Mouse (Mus musculus): ENCODE data around the gene Lnpep. TPM values are rescaled to one million over a fixed set of nuclear protein-coding genes. Genes with fewer than 3 reads are reported as not detected.

Lnpep gene
- 12.7 and 12.9 TPM in 2 replicates for polyA plus RNA-seq (2015; fragmentation: Nextera tagmentation; extraction: Ambion mirVana)

DNA sequence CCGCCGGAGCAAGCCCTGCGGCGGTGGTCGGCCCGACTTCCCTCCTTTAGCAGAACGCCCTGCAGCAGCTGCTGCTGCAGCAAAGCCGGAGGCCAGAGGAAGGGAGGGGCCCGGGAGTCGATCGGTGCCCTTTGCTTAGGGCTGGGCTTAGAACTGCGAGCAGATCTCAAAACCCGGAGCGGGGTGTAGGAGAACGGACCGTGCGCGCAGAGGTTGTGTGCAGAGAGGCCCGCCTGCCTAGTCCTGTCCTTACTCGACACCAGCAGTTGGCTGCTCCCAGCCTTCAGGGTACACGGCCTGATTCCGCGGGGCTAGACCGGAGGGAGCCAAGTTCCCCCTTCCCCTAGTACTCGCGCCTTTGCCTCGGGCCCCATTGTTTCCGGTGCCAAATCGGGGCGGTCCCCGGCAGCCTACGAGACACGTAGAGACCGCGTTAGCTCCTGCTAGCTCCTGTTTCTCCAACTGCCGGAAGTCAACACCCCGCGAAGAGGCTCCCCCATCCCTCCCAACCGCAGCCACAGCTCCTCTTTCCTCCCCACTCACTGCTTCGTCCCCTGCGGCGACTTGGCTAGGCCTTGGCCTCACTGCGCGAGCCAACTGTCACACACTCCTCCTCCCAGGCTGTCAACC, at the start of gene Lnpep:
TSS of gene Lnpep (minus strand) at position 94 of the 630 bp plus-strand sequence.
- under 1% methylated on average over 44 of the region's 44 CpGs for WGBS
- no peaks in the 10 kb centered on the region for H3K36me3 ChIP-seq (ENCODE audit: control insufficient read depth, insufficient read depth)
- H3K27me3 ChIP-seq (ENCODE audit: control insufficient read depth, insufficient read depth, low read length) = no peaks in the 10 kb centered on the region
- no peaks in the 10 kb centered on the region for H3K9me3 ChIP-seq (replicated peaks; ENCODE audit: control insufficient read depth, low read length)
- peak within 1 kb of the TSS; percentile 100 for H3K27ac ChIP-seq (ENCODE audit: low read length)
- peak within 1 kb of the TSS; percentile 97 for H3K4me3 ChIP-seq (ENCODE audit: low read length)
- peak within 1 kb of the TSS; percentile 100 for H3K9ac ChIP-seq (ENCODE audit: low read length)
- H3K4me2 ChIP-seq (ENCODE audit: low read depth, low read length) = peak within 1 kb of the TSS; percentile 82
- H3K4me1 ChIP-seq (ENCODE audit: control insufficient read depth, insufficient read depth, low read length) = peaks cover 21% of the 10 kb centered on the region
- peak; percentile 85 for ATAC-seq (replicated peaks; ENCODE audit: extremely low read depth, insufficient read depth, low FRiP score)

DNA sequence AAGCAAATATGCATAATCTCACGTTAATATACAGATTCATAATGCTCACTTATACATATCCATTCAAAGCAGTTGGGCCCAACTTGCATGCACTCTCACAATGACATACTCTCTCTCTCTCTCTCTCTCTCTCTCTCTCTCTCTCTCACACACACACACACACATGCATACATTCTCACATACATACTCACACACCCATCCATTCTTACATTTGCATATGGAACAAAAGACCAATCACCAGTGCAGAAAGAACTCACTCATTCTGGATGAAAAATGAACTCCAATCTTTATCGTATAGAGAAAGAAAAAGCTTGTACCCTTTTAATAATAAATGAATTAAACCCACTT, 31.0 kb upstream of the Lnpep start:
- ATAC-seq (replicated peaks; ENCODE audit: extremely low read depth, insufficient read depth, low FRiP score) = no peak
- Histone ChIP-seq H3K9ac (ENCODE audit: low read length) (no peak overlapping the region), H3K4me3 (ENCODE audit: low read length) (no peak overlapping the region), H3K9me3 (replicated peaks; ENCODE audit: control insufficient read depth, low read length) (no peaks in the 10 kb centered on the region), H3K4me1 (ENCODE audit: control insufficient read depth, insufficient read depth, low read length) (peaks cover 3% of the 10 kb centered on the region; the same call in 1 of the 2 replicates), H3K36me3 (ENCODE audit: control insufficient read depth, insufficient read depth) (no peaks in the 10 kb centered on the region), H3K27me3 (ENCODE audit: control insufficient read depth, insufficient read depth, low read length) (no peaks in the 10 kb centered on the region), H3K4me2 (ENCODE audit: low read depth, low read length) (no peak overlapping the region), H3K27ac (ENCODE audit: low read length) (no peak overlapping the region)
- 39% methylated on average over 2 of the region's 2 CpGs for WGBS

DNA sequence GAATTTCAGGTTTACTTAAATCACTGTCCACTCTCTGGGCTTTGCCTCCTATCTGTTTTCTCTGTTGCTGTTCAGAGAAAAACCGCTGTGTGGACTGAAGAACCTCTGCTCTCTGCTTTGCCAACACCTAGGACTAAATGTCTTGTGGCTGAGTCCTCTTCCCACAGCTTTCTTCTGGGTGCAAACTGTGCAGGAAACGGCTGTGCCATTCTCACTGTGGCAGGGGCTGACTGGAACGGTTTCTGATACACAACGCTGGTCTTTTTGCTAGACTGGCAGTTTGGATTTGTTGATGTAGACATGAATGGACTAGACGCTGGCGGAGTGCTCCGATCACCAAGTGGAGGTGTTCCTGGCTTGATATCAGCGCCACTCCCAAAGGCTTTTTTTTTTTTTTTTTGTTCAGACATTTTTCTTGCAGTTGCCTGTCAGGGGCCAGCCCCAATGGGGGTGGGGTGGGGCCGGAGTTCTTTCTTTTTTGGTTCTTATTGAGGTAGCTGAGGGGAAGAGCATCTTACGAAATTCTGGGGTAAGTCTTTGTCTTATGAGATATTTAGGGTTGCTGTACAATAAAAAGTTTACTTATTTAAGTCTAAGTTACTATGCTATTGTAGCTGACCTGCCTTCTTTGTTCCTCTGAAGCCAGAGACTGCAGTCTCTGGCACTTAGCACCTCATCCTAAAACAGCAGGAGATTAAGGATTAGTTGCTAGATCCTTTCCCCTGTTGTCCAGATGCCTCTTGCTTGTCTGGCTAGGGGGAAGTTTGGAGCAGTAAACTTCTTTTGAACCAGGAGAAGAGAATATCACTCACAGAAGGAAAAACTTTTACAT, 30.4 kb upstream of the Lnpep start:
- H3K27me3 ChIP-seq (ENCODE audit: control insufficient read depth, insufficient read depth, low read length) = no peaks in the 10 kb centered on the region
- H3K9ac ChIP-seq (ENCODE audit: low read length) = peak overlapping the region; percentile 26; the same call in 1 of the 2 replicates
- no peak for ATAC-seq (replicated peaks; ENCODE audit: extremely low read depth, insufficient read depth, low FRiP score)
- peak overlapping the region; percentile 30 for H3K4me3 ChIP-seq (ENCODE audit: low read length)
- 11% methylated on average over 10 of the region's 10 CpGs for WGBS
- H3K4me2 ChIP-seq (ENCODE audit: low read depth, low read length) = peak overlapping the region; percentile 52
- H3K4me1 ChIP-seq (ENCODE audit: control insufficient read depth, insufficient read depth, low read length) = peaks cover 3% of the 10 kb centered on the region; the same call in 1 of the 2 replicates
- H3K36me3 ChIP-seq (ENCODE audit: control insufficient read depth, insufficient read depth) = no peaks in the 10 kb centered on the region
- no peaks in the 10 kb centered on the region for H3K9me3 ChIP-seq (replicated peaks; ENCODE audit: control insufficient read depth, low read length)
- no peak overlapping the region for H3K27ac ChIP-seq (ENCODE audit: low read length)

GRCm38 (mm10) chr17:17652570-17652969, 27.7 kb upstream of the Lnpep start:
- Histone ChIP-seq H3K27ac (ENCODE audit: low read length) (no peak overlapping the region), H3K4me2 (ENCODE audit: low read depth, low read length) (no peak overlapping the region), H3K27me3 (ENCODE audit: control insufficient read depth, insufficient read depth, low read length) (no peaks in the 10 kb centered on the region), H3K4me1 (ENCODE audit: control insufficient read depth, insufficient read depth, low read length) (peaks cover 3% of the 10 kb centered on the region; the same call in 1 of the 2 replicates), H3K9ac (ENCODE audit: low read length) (no peak overlapping the region), H3K4me3 (ENCODE audit: low read length) (no peak overlapping the region), H3K36me3 (ENCODE audit: control insufficient read depth, insufficient read depth) (no peaks in the 10 kb centered on the region), H3K9me3 (replicated peaks; ENCODE audit: control insufficient read depth, low read length) (no peaks in the 10 kb centered on the region)
- no peak for ATAC-seq (replicated peaks; ENCODE audit: extremely low read depth, insufficient read depth, low FRiP score)
- 57% methylated on average over 4 of the region's 4 CpGs for WGBS

DNA sequence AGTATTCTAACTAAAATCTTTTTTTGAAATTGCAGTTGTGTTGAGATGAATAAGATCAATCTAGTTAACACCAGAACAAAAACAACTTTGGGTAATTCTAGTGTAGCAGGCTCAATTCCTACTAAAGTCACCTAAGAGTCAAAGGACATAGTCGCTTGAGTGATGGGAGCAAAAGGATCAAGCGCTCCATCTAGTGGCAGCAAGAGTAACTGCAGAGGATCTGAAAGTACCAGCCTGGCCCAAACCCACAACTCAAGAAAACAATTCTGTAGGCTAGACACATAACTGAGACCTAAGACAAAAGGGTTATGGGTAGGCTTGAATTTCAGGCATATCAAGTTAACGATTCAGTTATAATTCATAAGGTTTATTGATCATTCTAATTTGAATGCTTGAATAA, 20.9 kb upstream of the Lnpep start:
- 2% methylated on average over 3 of the region's 3 CpGs for WGBS
- H3K4me3 ChIP-seq (ENCODE audit: low read length) = no peak overlapping the region

DNA sequence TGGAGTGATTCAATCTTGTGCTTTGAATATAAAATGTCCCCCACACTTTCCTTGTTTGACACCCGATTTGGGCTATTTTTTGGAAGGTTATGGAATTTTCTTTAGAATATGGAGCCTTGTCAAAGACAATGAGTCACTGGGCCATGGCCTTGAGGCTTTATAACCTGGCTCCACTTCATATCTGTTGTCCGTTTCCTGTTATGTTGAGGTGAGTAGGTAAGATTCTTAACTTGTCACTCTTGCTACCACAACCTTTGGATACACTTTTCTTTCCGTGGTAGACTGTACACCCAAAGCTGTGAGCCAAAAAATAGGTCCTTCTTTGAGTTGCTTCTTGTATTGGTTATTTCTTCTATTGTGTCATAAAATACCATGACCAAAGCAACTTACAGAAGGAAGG, 12.5 kb upstream of the Lnpep start:
- 67% methylated on average over 3 of the region's 3 CpGs for WGBS
- no peaks in the 10 kb centered on the region for H3K36me3 ChIP-seq (ENCODE audit: control insufficient read depth, insufficient read depth)
- H3K4me1 ChIP-seq (ENCODE audit: control insufficient read depth, insufficient read depth, low read length) = no peaks in the 10 kb centered on the region
- H3K4me2 ChIP-seq (ENCODE audit: low read depth, low read length) = no peak overlapping the region
- no peak overlapping the region for H3K4me3 ChIP-seq (ENCODE audit: low read length)
- no peak overlapping the region for H3K9ac ChIP-seq (ENCODE audit: low read length)
- H3K9me3 ChIP-seq (replicated peaks; ENCODE audit: control insufficient read depth, low read length) = no peaks in the 10 kb centered on the region
- no peak for ATAC-seq (replicated peaks; ENCODE audit: extremely low read depth, insufficient read depth, low FRiP score)
- no peaks in the 10 kb centered on the region for H3K27me3 ChIP-seq (ENCODE audit: control insufficient read depth, insufficient read depth, low read length)
- H3K27ac ChIP-seq (ENCODE audit: low read length) = no peak overlapping the region

More for the DNA sequence above, 20.9 kb upstream of the Lnpep start:
- Histone ChIP-seq H3K4me1 (ENCODE audit: control insufficient read depth, insufficient read depth, low read length) (no peaks in the 10 kb centered on the region), H3K9ac (ENCODE audit: low read length) (no peak overlapping the region), H3K36me3 (ENCODE audit: control insufficient read depth, insufficient read depth) (no peaks in the 10 kb centered on the region), H3K9me3 (replicated peaks; ENCODE audit: control insufficient read depth, low read length) (no peaks in the 10 kb centered on the region), H3K4me2 (ENCODE audit: low read depth, low read length) (no peak overlapping the region), H3K27me3 (ENCODE audit: control insufficient read depth, insufficient read depth, low read length) (no peaks in the 10 kb centered on the region), H3K27ac (ENCODE audit: low read length) (no peak overlapping the region)
- ATAC-seq (replicated peaks; ENCODE audit: extremely low read depth, insufficient read depth, low FRiP score) = peak; percentile 49; the same call in 1 of the 2 replicates

DNA sequence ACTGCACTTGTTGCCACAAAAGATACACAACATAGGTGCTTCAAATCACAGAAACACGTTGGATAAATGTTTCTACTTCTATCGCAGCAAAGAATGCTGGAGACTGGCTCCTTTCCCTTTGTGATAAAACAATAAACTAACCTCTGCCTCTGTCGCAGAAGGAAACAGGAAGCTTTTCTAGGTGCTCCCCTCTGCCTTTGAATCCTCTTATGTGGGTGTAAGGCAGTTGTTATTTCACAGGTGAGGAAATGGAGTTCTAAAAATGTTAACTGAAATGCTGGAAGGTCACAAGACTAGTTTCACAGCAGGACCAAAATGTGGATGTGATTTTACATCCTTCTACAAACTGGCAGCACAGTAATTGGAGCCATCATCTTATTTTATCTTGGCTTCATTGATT, 11.3 kb upstream of the Lnpep start:
- 29% methylated on average over 3 of the region's 3 CpGs for WGBS
- Histone ChIP-seq H3K36me3 (ENCODE audit: control insufficient read depth, insufficient read depth) (no peaks in the 10 kb centered on the region), H3K9ac (ENCODE audit: low read length) (no peak overlapping the region), H3K4me1 (ENCODE audit: control insufficient read depth, insufficient read depth, low read length) (no peaks in the 10 kb centered on the region), H3K4me2 (ENCODE audit: low read depth, low read length) (no peak overlapping the region), H3K9me3 (replicated peaks; ENCODE audit: control insufficient read depth, low read length) (no peaks in the 10 kb centered on the region), H3K27ac (ENCODE audit: low read length) (no peak overlapping the region), H3K27me3 (ENCODE audit: control insufficient read depth, insufficient read depth, low read length) (no peaks in the 10 kb centered on the region), H3K4me3 (ENCODE audit: low read length) (no peak overlapping the region)
- no peak for ATAC-seq (replicated peaks; ENCODE audit: extremely low read depth, insufficient read depth, low FRiP score)

DNA sequence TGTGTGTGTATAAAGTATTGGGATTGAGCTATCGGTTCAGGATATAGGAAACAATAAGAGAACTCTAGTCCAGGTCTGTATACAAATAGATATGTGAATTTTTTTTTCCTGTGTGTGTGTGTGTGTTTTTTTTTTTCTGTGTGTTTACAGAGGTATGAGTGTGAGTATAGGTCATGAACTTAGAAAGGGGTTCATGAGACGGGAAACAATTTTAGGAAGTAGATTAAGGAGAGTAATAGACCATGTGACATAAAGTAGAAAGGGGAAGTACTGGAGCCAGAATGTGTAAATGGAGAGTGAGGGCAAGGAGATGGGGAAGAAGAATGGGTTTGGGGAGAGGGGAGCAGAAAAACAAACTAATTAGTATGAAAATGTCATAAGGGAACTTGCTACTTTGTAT, 9.2 kb upstream of the Lnpep start:
- 71% methylated on average over 2 of the region's 2 CpGs for WGBS
- Histone ChIP-seq H3K9ac (ENCODE audit: low read length) (no peak overlapping the region), H3K27me3 (ENCODE audit: control insufficient read depth, insufficient read depth, low read length) (no peaks in the 10 kb centered on the region), H3K27ac (ENCODE audit: low read length) (no peak overlapping the region), H3K4me3 (ENCODE audit: low read length) (no peak overlapping the region), H3K4me1 (ENCODE audit: control insufficient read depth, insufficient read depth, low read length) (no peaks in the 10 kb centered on the region), H3K4me2 (ENCODE audit: low read depth, low read length) (no peak overlapping the region), H3K36me3 (ENCODE audit: control insufficient read depth, insufficient read depth) (no peaks in the 10 kb centered on the region), H3K9me3 (replicated peaks; ENCODE audit: control insufficient read depth, low read length) (no peaks in the 10 kb centered on the region)
- no peak for ATAC-seq (replicated peaks; ENCODE audit: extremely low read depth, insufficient read depth, low FRiP score)

- no peak overlapping the region for H3K4me2 ChIP-seq (ENCODE audit: low read depth, low read length)
- H3K9me3 ChIP-seq (replicated peaks; ENCODE audit: control insufficient read depth, low read length) = no peaks in the 10 kb centered on the region
- ATAC-seq (replicated peaks; ENCODE audit: extremely low read depth, insufficient read depth, low FRiP score) = no peak
- H3K27me3 ChIP-seq (ENCODE audit: control insufficient read depth, insufficient read depth, low read length) = no peaks in the 10 kb centered on the region
- no peak overlapping the region for H3K9ac ChIP-seq (ENCODE audit: low read length)
- no peak overlapping the region for H3K27ac ChIP-seq (ENCODE audit: low read length)
- H3K4me1 ChIP-seq (ENCODE audit: control insufficient read depth, insufficient read depth, low read length) = no peaks in the 10 kb centered on the region
- no peaks in the 10 kb centered on the region for H3K36me3 ChIP-seq (ENCODE audit: control insufficient read depth, insufficient read depth)
- H3K4me3 ChIP-seq (ENCODE audit: low read length) = no peak overlapping the region
Observed at GRCm38 (mm10) chr17:17631985-17632384, 7.1 kb upstream of the Lnpep start.

Measured in heart, embryonic 16.5 days (tissue).